Mouse (Mus musculus) MEL (cell line): ENCODE measurements at regions not wholly inside any gene's neighbourhood (a gene's known extent, or its start where the extent isn't known, plus 50 kb on each side); places are given as distances from the start of the nearest gene placed in this dataset.

Experiments
- CTCF ChIP-seq, 3 experiments: IDR thresholded peaks in 2 of 3; conservative IDR thresholded peaks in 1 of 3; 2 replicates each; pipeline ENCODE4 v1.5.1; 2011 to 2012; ENCODE audit warnings: low read length in 3 of 3, low read depth in 2 of 3, mild to moderate bottlenecking in 2 of 3, improper control_type of control experiment in 1 of 3, inconsistent platforms in 1 of 3, mixed read lengths in 1 of 3, moderate library complexity in 1 of 3; ENCODE audit not compliant: control insufficient read depth in 1 of 3, insufficient read depth in 1 of 3, poor library complexity in 1 of 3, severe bottlenecking in 1 of 3
- ETS1 ChIP-seq: IDR thresholded peaks from 2 replicates; pipeline ENCODE4 v1.6.1; 2012; ENCODE audit warnings: low read depth, mild to moderate bottlenecking, inconsistent platforms, low read length, improper control_type of control experiment, moderate library complexity
- GABPA ChIP-seq: IDR thresholded peaks from 2 replicates; pipeline ENCODE4 v1.6.1; 2012; ENCODE audit warnings: low read depth, mild to moderate bottlenecking, inconsistent platforms, low read length, improper control_type of control experiment, moderate library complexity
- HCFC1 ChIP-seq: IDR thresholded peaks from 2 replicates; pipeline ENCODE4 v1.6.1; 2012; ENCODE audit warnings: low read depth, mild to moderate bottlenecking, inconsistent platforms, low read length, improper control_type of control experiment, moderate library complexity
- POLR2A ChIP-seq, 2 experiments: IDR thresholded peaks; 2 replicates each; pipeline ENCODE4 v1.6.1; 2011 to 2012; ENCODE audit warnings: low read length in 2 of 2, mild to moderate bottlenecking in 2 of 2, control low read depth in 1 of 2, improper control_type of control experiment in 1 of 2, low read depth in 1 of 2, moderate library complexity in 1 of 2; ENCODE audit not compliant: control insufficient read depth in 1 of 2, insufficient read depth in 1 of 2, poor library complexity in 1 of 2
- SIN3A ChIP-seq: IDR thresholded peaks from 2 replicates; pipeline ENCODE4 v1.6.1; 2012; ENCODE audit warnings: low read length, improper control_type of control experiment, inconsistent platforms
- UBTF ChIP-seq: IDR thresholded peaks from 2 replicates; pipeline ENCODE4 v1.6.1; 2012; ENCODE audit warnings: low read depth, mild to moderate bottlenecking, inconsistent platforms, low read length, improper control_type of control experiment, moderate library complexity, borderline replicate concordance; ENCODE audit not compliant: insufficient read depth
- USF1 ChIP-seq: IDR thresholded peaks from 2 replicates; pipeline ENCODE4 v1.6.1; 2014; ENCODE audit warnings: low read depth, mild to moderate bottlenecking, inconsistent platforms, low read length, improper control_type of control experiment, moderate library complexity
- USF2 ChIP-seq, 2 experiments: IDR thresholded peaks; 2 replicates each; pipeline ENCODE4 v1.6.1; 2011 to 2012; ENCODE audit warnings: improper control_type of control experiment in 2 of 2, low read length in 2 of 2, borderline replicate concordance in 1 of 2, inconsistent platforms in 1 of 2, low read depth in 1 of 2, mild to moderate bottlenecking in 1 of 2; ENCODE audit not compliant: insufficient read depth in 1 of 2
- ZKSCAN1 ChIP-seq: IDR thresholded peaks from 2 replicates; pipeline ENCODE4 v1.6.1; 2012; ENCODE audit warnings: low read depth, mild to moderate bottlenecking, inconsistent platforms, low read length, improper control_type of control experiment, moderate library complexity

GRCm38 (mm10) chr9:113309707-113310574 lies 398.1 kb downstream of the Pdcd6ip start:
- TF ChIP-seq ETS1 (no peak), CTCF (IDR thresholded peaks at IDR 0.05 in 2 of 3, conservative IDR thresholded peaks at IDR 0.05 in 1 of 3; ENCODE audit: control insufficient read depth in 1 of 3, insufficient read depth in 1 of 3, low read depth in 2 of 3, low read length in 3 of 3, poor library complexity in 1 of 3, severe bottlenecking in 1 of 3) (no peak), POLR2A (IDR thresholded peaks at IDR 0.05; ENCODE audit: control insufficient read depth in 1 of 2, insufficient read depth in 1 of 2, low read depth in 1 of 2, low read length in 2 of 2, poor library complexity in 1 of 2) (no peak), USF1 (no peak), HCFC1 (no peak), ZKSCAN1 (no peak), GABPA (no peak), SIN3A (no peak), USF2 (IDR thresholded peaks at IDR 0.05; ENCODE audit: borderline replicate concordance in 1 of 2, insufficient read depth in 1 of 2, low read depth in 1 of 2, low read length in 2 of 2) (no peak), UBTF (no peak)
